Mouse (Mus musculus) liver, adult 2 months (tissue): ENCODE measurements around the gene Cacna2d3. TPM values are rescaled to one million over a fixed set of nuclear protein-coding genes. Genes with fewer than 3 reads are reported as not detected.

Experiments
- DNase-seq: peaks from one replicate; pipeline ENCODE4 v3.0.0-alpha.2; 2011; ENCODE audit warnings: low read depth, low spot score; ENCODE audit errors: extremely low read depth
- H3K27ac ChIP-seq: fragments of 200-500 bp; replicated peaks from 2 replicates; pipeline ENCODE4 v1.5.1; 2012; ENCODE audit warnings: low read depth, mild to moderate bottlenecking, control low read depth, inconsistent platforms, low read length; ENCODE audit not compliant: insufficient read depth
- H3K27me3 ChIP-seq: fragments of 200-500 bp; 2 replicates; pipeline ENCODE4 v1.6.1; 2012; ENCODE audit warnings: mild to moderate bottlenecking, moderate library complexity, low read length, inconsistent platforms; ENCODE audit not compliant: control insufficient read depth, insufficient read depth
- H3K36me3 ChIP-seq: fragments of 200-500 bp; 2 replicates; pipeline ENCODE4 v1.6.1; 2012; ENCODE audit warnings: low read length, inconsistent platforms; ENCODE audit not compliant: control insufficient read depth, insufficient read depth
- H3K4me1 ChIP-seq: fragments of 200-500 bp; 2 replicates; pipeline ENCODE4 v1.6.1; 2011; ENCODE audit warnings: low read length; ENCODE audit not compliant: control insufficient read depth, insufficient read depth
- H3K4me3 ChIP-seq: fragments of 200-500 bp; 2 replicates; pipeline ENCODE4 v1.5.1; 2011; ENCODE audit warnings: low read depth, mild to moderate bottlenecking, control low read depth, low read length, moderate library complexity; ENCODE audit not compliant: insufficient read depth
- H3K79me2 ChIP-seq: fragments of 200-500 bp; 2 replicates; pipeline ENCODE4 v1.6.1; 2012; ENCODE audit warnings: inconsistent platforms, mild to moderate bottlenecking, low read length, moderate library complexity; ENCODE audit not compliant: control insufficient read depth, insufficient read depth
- H3K9ac ChIP-seq: fragments of 200-500 bp; 2 replicates; pipeline ENCODE4 v1.6.1; 2012; ENCODE audit warnings: low read depth, mild to moderate bottlenecking, control low read depth, inconsistent platforms, low read length
- CTCF ChIP-seq: fragments of 200-500 bp; IDR thresholded peaks from 2 replicates; pipeline ENCODE4 v1.5.1; 2011; ENCODE audit warnings: low read depth, low read length, control low read depth
- POLR2A ChIP-seq: fragments of 200-500 bp; IDR thresholded peaks from 2 replicates; pipeline ENCODE4 v1.6.1; 2011; ENCODE audit warnings: low read length, control low read depth; ENCODE audit not compliant: insufficient read depth; ENCODE audit errors: extremely low read depth
- WGBS: fragments of 180-500 bp; shearing (Covaris S2); methylation state at CpG from one replicate; pipeline ENCODE4 v1.1.7; 2018; 5-methylcytosine and 5-hydroxymethylcytosine counted together
- polyA plus RNA-seq: library from polyadenylated mRNA; depleted of rRNA; stranded (reverse); fragments of >200 nt; gene quantifications from 2 replicates; pipeline ENCODE4 v1.2.3, GENCODE M21; 2012
- total RNA-seq: library from RNA; depleted of rRNA; stranded (reverse); fragments of >200 nt; gene quantifications from 2 replicates; pipeline ENCODE4 v1.2.3, GENCODE M21; 2014

Cacna2d3 gene
- total and polyA plus RNA-seq, 2 experiments: not detected

- Histone ChIP-seq H3K27ac (no peak overlapping the region), H3K36me3 (no peaks in the 10 kb centered on the region), H3K4me3 (no peak overlapping the region), H3K9ac (no peak overlapping the region), H3K27me3 (no peaks in the 10 kb centered on the region), H3K79me2 (no peaks in the 10 kb centered on the region), H3K4me1 (0 out of 2 replicates have a peak, but pooled peaks cover 1% of the 10 kb centered on the region)
- TF ChIP-seq CTCF: no peak
- TF ChIP-seq POLR2A: no peak
- 69% methylated on average over 4 of the region's 4 CpGs for WGBS
- DNase-seq: no peak
Measured at GRCm38 (mm10) chr14:29086528-29086927, 635.1 kb downstream of the Cacna2d3 start.

GRCm38 (mm10) chr14:29085493-29086159 lies 636.0 kb downstream of the Cacna2d3 start:
- TF ChIP-seq CTCF (no peak), POLR2A (no peak)
- peak; percentile 9 for DNase-seq
- WGBS: 79% methylated on average over 7 of the region's 7 CpGs
- H3K27me3 ChIP-seq: no peaks in the 10 kb centered on the region
- H3K4me3 ChIP-seq: no peak overlapping the region
- no peak overlapping the region for H3K27ac ChIP-seq
- 0 out of 2 replicates have a peak, but pooled peaks cover 1% of the 10 kb centered on the region for H3K4me1 ChIP-seq
- no peaks in the 10 kb centered on the region for H3K79me2 ChIP-seq
- no peaks in the 10 kb centered on the region for H3K36me3 ChIP-seq
- no peak overlapping the region for H3K9ac ChIP-seq

GRCm38 (mm10) chr14:29082171-29082570 lies 639.5 kb downstream of the Cacna2d3 start:
- 100% methylated on average over 1 of the region's 1 CpGs for WGBS
- 0 out of 2 replicates have a peak, but pooled peaks cover 1% of the 10 kb centered on the region for H3K4me1 ChIP-seq
- no peak overlapping the region for H3K4me3 ChIP-seq
- TF ChIP-seq POLR2A: no peak
- no peak for TF ChIP-seq CTCF
- no peak overlapping the region for H3K27ac ChIP-seq
- no peaks in the 10 kb centered on the region for H3K79me2 ChIP-seq
- no peaks in the 10 kb centered on the region for H3K27me3 ChIP-seq
- H3K9ac ChIP-seq: no peak overlapping the region
- H3K36me3 ChIP-seq: no peaks in the 10 kb centered on the region
- no peak for DNase-seq

GRCm38 (mm10) chr14:29080630-29081029 lies 641.0 kb downstream of the Cacna2d3 start:
- Histone ChIP-seq H3K27ac (no peak overlapping the region), H3K27me3 (no peaks in the 10 kb centered on the region), H3K4me3 (no peak overlapping the region), H3K9ac (no peak overlapping the region), H3K36me3 (no peaks in the 10 kb centered on the region), H3K79me2 (no peaks in the 10 kb centered on the region), H3K4me1 (0 out of 2 replicates have a peak, but pooled peaks cover 1% of the 10 kb centered on the region)
- 87% methylated on average over 4 of the region's 4 CpGs for WGBS
- DNase-seq: no peak
- TF ChIP-seq POLR2A (no peak), CTCF (no peak)

- Histone ChIP-seq H3K9ac (no peak overlapping the region), H3K36me3 (no peaks in the 10 kb centered on the region), H3K4me3 (no peak overlapping the region), H3K4me1 (0 out of 2 replicates have a peak, but pooled peaks cover 1% of the 10 kb centered on the region), H3K27ac (no peak overlapping the region), H3K27me3 (no peaks in the 10 kb centered on the region), H3K79me2 (no peaks in the 10 kb centered on the region)
- DNase-seq: no peak
- no peak for TF ChIP-seq CTCF
- TF ChIP-seq POLR2A: no peak
- WGBS: 91% methylated on average over 4 of the region's 4 CpGs
Measured at GRCm38 (mm10) chr14:29080228-29080627, 641.4 kb downstream of the Cacna2d3 start.

- H3K4me1 ChIP-seq: no peaks in the 10 kb centered on the region
- no peak overlapping the region for H3K4me3 ChIP-seq
- H3K9ac ChIP-seq: no peak overlapping the region
- WGBS: 76% methylated on average over 3 of the region's 3 CpGs
- no peaks in the 10 kb centered on the region for H3K36me3 ChIP-seq
- H3K27ac ChIP-seq: no peak overlapping the region
- DNase-seq: no peak
- no peaks in the 10 kb centered on the region for H3K79me2 ChIP-seq
- H3K27me3 ChIP-seq: no peaks in the 10 kb centered on the region
- TF ChIP-seq POLR2A: no peak
- TF ChIP-seq CTCF: no peak
Measured at GRCm38 (mm10) chr14:29077418-29077817, 644.2 kb downstream of the Cacna2d3 start.
